Mouse (Mus musculus): ENCODE results near the gene Dram1. TPM values are rescaled to one million over a fixed set of nuclear protein-coding genes. Genes with fewer than 3 reads are reported as not detected.

Gene Dram1
- polyA plus RNA-seq, 1 experiment from 2014 or later: 2.9 TPM

GRCm38 (mm10) chr10:88318179-88318578 is 60.7 kb downstream of the Dram1 start:
- Histone ChIP-seq H3K9ac (replicated peaks) (no peak overlapping the region), H3K4me1 (ENCODE audit: insufficient read depth) (no peaks in the 10 kb centered on the region; the same call in 1 of the 2 replicates), H3K27me3 (ENCODE audit: insufficient read depth, low read length) (no peaks in the 10 kb centered on the region), H3K36me3 (replicated peaks; ENCODE audit: insufficient read depth, low read length) (no peaks in the 10 kb centered on the region), H3K4me2 (ENCODE audit: low read depth, low read length) (no peak overlapping the region), H3K9me3 (ENCODE audit: low read length) (no peaks in the 10 kb centered on the region), H3K27ac (ENCODE audit: low read depth) (no peak overlapping the region), H3K4me3 (ENCODE audit: low read depth, low read length) (no peak overlapping the region)
- DNase-seq: no peak
- ATAC-seq: no peak
- TF ChIP-seq CTCF (IDR thresholded peaks at IDR 0.05; ENCODE audit: low read depth) (no peak), EP300 (IDR thresholded peaks at IDR 0.05; ENCODE audit: low read depth) (no peak)
- 86% methylated on average over 4 of the region's 4 CpGs for WGBS (ENCODE audit: insufficient replicate concordance)

- Histone ChIP-seq H3K27me3 (ENCODE audit: insufficient read depth, low read length) (no peaks in the 10 kb centered on the region), H3K9me3 (ENCODE audit: low read length) (no peaks in the 10 kb centered on the region), H3K4me2 (ENCODE audit: low read depth, low read length) (no peak overlapping the region), H3K4me1 (ENCODE audit: insufficient read depth) (no peaks in the 10 kb centered on the region; the same call in 1 of the 2 replicates), H3K4me3 (ENCODE audit: low read depth, low read length) (no peak overlapping the region), H3K9ac (replicated peaks) (no peak overlapping the region), H3K27ac (ENCODE audit: low read depth) (no peak overlapping the region), H3K36me3 (replicated peaks; ENCODE audit: insufficient read depth, low read length) (no peaks in the 10 kb centered on the region)
- no peak for DNase-seq
- 69% methylated on average over 5 of the region's 5 CpGs for WGBS (ENCODE audit: insufficient replicate concordance)
- no peak for ATAC-seq
- TF ChIP-seq EP300 (IDR thresholded peaks at IDR 0.05; ENCODE audit: low read depth): no peak
- TF ChIP-seq CTCF (IDR thresholded peaks at IDR 0.05; ENCODE audit: low read depth): no peak
Observed at GRCm38 (mm10) chr10:88317151-88317550, 61.7 kb downstream of the Dram1 start.

GRCm38 (mm10) chr10:88314841-88315240 is 64.0 kb downstream of the Dram1 start:
- ATAC-seq (no peak), DNase-seq (no peak)
- Histone ChIP-seq H3K9ac (replicated peaks) (no peak overlapping the region), H3K36me3 (replicated peaks; ENCODE audit: insufficient read depth, low read length) (no peaks in the 10 kb centered on the region), H3K4me3 (ENCODE audit: low read depth, low read length) (no peak overlapping the region), H3K4me2 (ENCODE audit: low read depth, low read length) (no peak overlapping the region), H3K9me3 (ENCODE audit: low read length) (no peaks in the 10 kb centered on the region), H3K27ac (ENCODE audit: low read depth) (no peak overlapping the region), H3K27me3 (ENCODE audit: insufficient read depth, low read length) (no peaks in the 10 kb centered on the region), H3K4me1 (ENCODE audit: insufficient read depth) (no peaks in the 10 kb centered on the region)
- 77% methylated on average over 5 of the region's 5 CpGs for WGBS (ENCODE audit: insufficient replicate concordance)
- TF ChIP-seq CTCF (IDR thresholded peaks at IDR 0.05; ENCODE audit: low read depth) (no peak), EP300 (IDR thresholded peaks at IDR 0.05; ENCODE audit: low read depth) (no peak)

- Histone ChIP-seq H3K4me1 (ENCODE audit: insufficient read depth) (no peaks in the 10 kb centered on the region), H3K4me2 (ENCODE audit: low read depth, low read length) (no peak overlapping the region), H3K9ac (replicated peaks) (no peak overlapping the region), H3K36me3 (replicated peaks; ENCODE audit: insufficient read depth, low read length) (no peaks in the 10 kb centered on the region), H3K9me3 (ENCODE audit: low read length) (no peaks in the 10 kb centered on the region), H3K27me3 (ENCODE audit: insufficient read depth, low read length) (no peaks in the 10 kb centered on the region), H3K27ac (ENCODE audit: low read depth) (no peak overlapping the region), H3K4me3 (ENCODE audit: low read depth, low read length) (no peak overlapping the region)
- TF ChIP-seq EP300 (IDR thresholded peaks at IDR 0.05; ENCODE audit: low read depth) (no peak), CTCF (IDR thresholded peaks at IDR 0.05; ENCODE audit: low read depth) (no peak)
- 72% methylated on average over 10 of the region's 10 CpGs for WGBS (ENCODE audit: insufficient replicate concordance)
- ATAC-seq (no peak), DNase-seq (no peak)
Observed at GRCm38 (mm10) chr10:88309851-88310250, 69.0 kb downstream of the Dram1 start.

GRCm38 (mm10) chr10:88306235-88306634 is 72.6 kb downstream of the Dram1 start:
- Histone ChIP-seq H3K9ac (replicated peaks) (no peak overlapping the region), H3K4me2 (ENCODE audit: low read depth, low read length) (no peak overlapping the region), H3K4me1 (ENCODE audit: insufficient read depth) (no peaks in the 10 kb centered on the region), H3K36me3 (replicated peaks; ENCODE audit: insufficient read depth, low read length) (no peaks in the 10 kb centered on the region), H3K27me3 (ENCODE audit: insufficient read depth, low read length) (no peaks in the 10 kb centered on the region), H3K4me3 (ENCODE audit: low read depth, low read length) (no peak overlapping the region), H3K9me3 (ENCODE audit: low read length) (no peaks in the 10 kb centered on the region), H3K27ac (ENCODE audit: low read depth) (no peak overlapping the region)
- 86% methylated on average over 3 of the region's 3 CpGs for WGBS (ENCODE audit: insufficient replicate concordance)
- ATAC-seq: no peak
- no peak for TF ChIP-seq EP300 (IDR thresholded peaks at IDR 0.05; ENCODE audit: low read depth)
- peak; percentile 43 for TF ChIP-seq CTCF (IDR thresholded peaks at IDR 0.05; ENCODE audit: low read depth)
- no peak for DNase-seq

GRCm38 (mm10) chr10:88304302-88304701 is 74.6 kb downstream of the Dram1 start:
- no peaks in the 10 kb centered on the region for H3K4me1 ChIP-seq (ENCODE audit: insufficient read depth)
- 2% methylated on average over 4 of the region's 4 CpGs for WGBS (ENCODE audit: insufficient replicate concordance)
- TF ChIP-seq CTCF (IDR thresholded peaks at IDR 0.05; ENCODE audit: low read depth) (peak; percentile 77), EP300 (IDR thresholded peaks at IDR 0.05; ENCODE audit: low read depth) (no peak)
- peak; percentile 44 for ATAC-seq
- H3K4me2 ChIP-seq (ENCODE audit: low read depth, low read length): no peak overlapping the region
- H3K27ac ChIP-seq (ENCODE audit: low read depth): no peak overlapping the region
- DNase-seq: peak; percentile 81
- H3K9ac ChIP-seq (replicated peaks): no peak overlapping the region
- no peaks in the 10 kb centered on the region for H3K27me3 ChIP-seq (ENCODE audit: insufficient read depth, low read length)
- no peaks in the 10 kb centered on the region for H3K36me3 ChIP-seq (replicated peaks; ENCODE audit: insufficient read depth, low read length)
- no peaks in the 10 kb centered on the region for H3K9me3 ChIP-seq (ENCODE audit: low read length)
- H3K4me3 ChIP-seq (ENCODE audit: low read depth, low read length): no peak overlapping the region

GRCm38 (mm10) chr10:88303079-88303478 is 75.8 kb downstream of the Dram1 start:
- Histone ChIP-seq H3K4me1 (ENCODE audit: insufficient read depth) (no peaks in the 10 kb centered on the region), H3K9me3 (ENCODE audit: low read length) (no peaks in the 10 kb centered on the region; the same call in 1 of the 2 replicates), H3K27ac (ENCODE audit: low read depth) (no peak overlapping the region), H3K4me2 (ENCODE audit: low read depth, low read length) (no peak overlapping the region), H3K36me3 (replicated peaks; ENCODE audit: insufficient read depth, low read length) (no peaks in the 10 kb centered on the region), H3K9ac (replicated peaks) (no peak overlapping the region), H3K4me3 (ENCODE audit: low read depth, low read length) (no peak overlapping the region), H3K27me3 (ENCODE audit: insufficient read depth, low read length) (no peaks in the 10 kb centered on the region)
- no peak for DNase-seq
- ATAC-seq: no peak
- TF ChIP-seq CTCF (IDR thresholded peaks at IDR 0.05; ENCODE audit: low read depth): no peak
- no peak for TF ChIP-seq EP300 (IDR thresholded peaks at IDR 0.05; ENCODE audit: low read depth)
- 78% methylated on average over 11 of the region's 11 CpGs for WGBS (ENCODE audit: insufficient replicate concordance)

Data from liver, postnatal 0 days (tissue).